Mouse (Mus musculus): ENCODE measurements around the gene Gmds.

DNA sequence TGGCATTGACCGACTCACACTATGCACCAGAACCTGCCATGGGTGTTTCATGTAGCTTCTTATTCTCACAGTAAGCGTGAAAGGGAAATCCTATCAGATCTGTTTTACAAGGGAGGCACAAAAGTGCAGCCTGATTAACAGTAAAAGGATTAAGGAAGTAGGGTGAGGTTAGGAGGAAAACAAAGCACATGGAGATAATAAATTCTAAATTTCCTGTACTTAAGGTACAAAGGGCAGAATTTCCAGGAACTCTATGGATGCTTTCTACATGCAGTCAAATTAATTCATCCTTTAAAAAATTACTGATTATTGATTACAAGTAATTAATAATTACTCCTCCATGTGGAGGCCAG lies 34.0 kb upstream of the Gmds start:
- TF ChIP-seq POLR2A (IDR thresholded peaks at IDR 0.05; ENCODE audit: insufficient read depth, low read length), result no peak
- TF ChIP-seq CTCF (IDR thresholded peaks at IDR 0.05; ENCODE audit: low read depth, low read length), result no peak

Measured in ES-Bruce4 (cell line).